Mouse (Mus musculus) erythroblast, embryonic 14.5 days (primary cell): ENCODE data around the gene Fntb.

Source experiments
- GATA1 ChIP-seq: IDR thresholded peaks from 2 replicates; pipeline ENCODE4 v1.6.1; 2012; ENCODE audit warnings: low read length, inconsistent platforms, mixed read lengths
- TAL1 ChIP-seq: IDR thresholded peaks from 3 replicates; pipeline ENCODE4 v1.6.1; 2012; ENCODE audit warnings: low read length, inconsistent platforms, mixed read lengths

- TF ChIP-seq TAL1 (no peak), GATA1 (no peak)
Observed at GRCm38 (mm10) chr12:76943466-76943865, 178.1 kb downstream of the Fntb start.
